Mouse (Mus musculus) mature B cell (primary cell): ENCODE data around the gene Dnah6.

ENCODE experiments used
- in situ Hi-C: fragments of 300-500 bp; cut with MboI; formaldehyde crosslinking; loops from 2 replicates; pipeline ENCODE4 v1.14.3; 2019

The Dnah6 gene

DNA sequence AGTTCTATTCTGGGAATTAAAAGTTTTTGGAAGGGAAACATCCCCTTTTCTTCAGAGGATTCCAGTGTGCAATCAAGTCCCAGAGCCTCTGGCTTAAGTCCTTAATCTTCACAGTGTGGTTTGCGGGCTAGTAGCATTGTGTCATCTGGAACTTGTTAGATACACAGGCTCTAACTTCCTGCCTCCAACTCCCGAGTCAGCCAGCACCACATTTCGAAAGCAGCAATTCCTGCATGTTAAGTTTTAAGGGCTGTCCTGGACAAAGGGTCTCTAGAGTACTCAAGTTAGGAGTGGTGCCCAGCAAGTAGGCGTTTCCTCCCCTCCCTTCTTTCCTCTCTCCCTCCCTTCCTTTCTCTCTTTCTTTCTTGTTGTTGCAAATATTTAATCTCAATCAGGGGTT, 7.0 kb upstream of the Dnah6 start:
- in situ Hi-C loops = no loop called here

DNA sequence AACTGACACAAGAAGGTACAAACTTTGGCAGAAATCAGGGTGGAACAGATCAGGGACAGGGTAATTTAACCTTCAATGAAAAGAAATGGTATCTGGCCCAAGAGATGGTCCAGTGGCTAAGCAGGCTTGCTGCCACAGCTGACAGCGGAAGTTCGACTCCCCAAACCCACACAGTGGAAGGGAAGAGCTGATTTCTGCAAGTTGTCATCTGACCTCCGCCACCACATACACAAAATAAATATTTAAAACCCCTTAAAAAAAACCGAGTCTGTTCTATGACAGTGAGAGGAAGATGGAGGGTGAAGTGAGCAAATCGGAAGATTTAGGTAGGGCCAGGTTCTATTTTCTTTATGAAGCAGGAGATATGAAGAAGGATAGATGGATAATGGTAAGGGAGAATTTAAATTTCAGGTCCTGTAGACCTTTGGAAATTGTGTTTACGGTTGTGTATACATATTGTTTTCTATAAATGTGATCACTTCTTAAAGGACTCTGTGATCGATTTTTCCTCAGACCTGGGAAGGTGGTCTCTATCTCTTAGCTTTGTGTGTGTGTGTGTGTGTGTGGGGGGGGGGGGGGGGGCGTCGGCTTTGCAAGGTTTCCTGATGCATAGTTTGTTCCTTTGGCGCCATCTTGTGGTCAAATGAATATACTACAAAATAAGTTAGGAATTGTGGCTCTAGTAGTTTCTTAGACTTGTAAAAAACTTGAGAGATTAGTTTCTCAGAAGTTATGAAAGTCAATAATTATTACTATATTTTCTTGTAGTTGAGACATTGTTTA, 6.1 kb upstream of the Dnah6 start:
- in situ Hi-C loops = no loop called here

DNA sequence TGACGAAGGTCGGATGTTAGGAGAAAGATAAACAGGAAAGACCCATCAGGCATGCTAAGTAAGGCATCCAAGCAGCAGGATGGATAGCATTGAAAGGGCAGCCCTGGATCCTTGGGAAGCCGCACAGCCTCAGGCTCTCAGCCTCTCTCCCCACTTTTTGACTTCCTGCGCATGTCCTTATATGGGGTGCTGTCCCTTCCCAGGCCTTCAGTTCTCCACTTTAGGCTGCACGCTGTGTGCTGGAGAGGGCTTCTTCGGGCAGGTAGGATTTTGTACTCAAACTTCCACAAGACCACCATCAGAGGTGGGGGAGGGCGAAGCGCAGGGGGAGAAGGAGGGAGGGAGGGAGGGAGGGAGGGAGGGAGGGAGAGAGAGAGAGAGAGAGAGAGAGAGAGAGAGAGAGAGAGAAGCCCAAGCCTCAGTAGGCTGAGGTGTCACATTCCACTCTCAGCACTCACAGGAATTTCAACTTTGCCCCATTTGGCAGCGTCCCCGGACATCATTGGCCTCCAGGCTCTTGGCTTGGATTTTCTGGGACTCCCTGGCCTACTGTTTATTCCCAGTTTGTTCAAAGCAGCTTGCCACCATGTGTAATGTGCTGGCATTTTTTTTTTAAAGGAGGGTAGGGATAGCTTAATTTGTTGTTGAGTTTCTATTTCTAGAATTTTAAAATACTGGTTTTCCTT, 1.5 kb upstream of the Dnah6 start:
- in situ Hi-C loops = no loop called here

DNA sequence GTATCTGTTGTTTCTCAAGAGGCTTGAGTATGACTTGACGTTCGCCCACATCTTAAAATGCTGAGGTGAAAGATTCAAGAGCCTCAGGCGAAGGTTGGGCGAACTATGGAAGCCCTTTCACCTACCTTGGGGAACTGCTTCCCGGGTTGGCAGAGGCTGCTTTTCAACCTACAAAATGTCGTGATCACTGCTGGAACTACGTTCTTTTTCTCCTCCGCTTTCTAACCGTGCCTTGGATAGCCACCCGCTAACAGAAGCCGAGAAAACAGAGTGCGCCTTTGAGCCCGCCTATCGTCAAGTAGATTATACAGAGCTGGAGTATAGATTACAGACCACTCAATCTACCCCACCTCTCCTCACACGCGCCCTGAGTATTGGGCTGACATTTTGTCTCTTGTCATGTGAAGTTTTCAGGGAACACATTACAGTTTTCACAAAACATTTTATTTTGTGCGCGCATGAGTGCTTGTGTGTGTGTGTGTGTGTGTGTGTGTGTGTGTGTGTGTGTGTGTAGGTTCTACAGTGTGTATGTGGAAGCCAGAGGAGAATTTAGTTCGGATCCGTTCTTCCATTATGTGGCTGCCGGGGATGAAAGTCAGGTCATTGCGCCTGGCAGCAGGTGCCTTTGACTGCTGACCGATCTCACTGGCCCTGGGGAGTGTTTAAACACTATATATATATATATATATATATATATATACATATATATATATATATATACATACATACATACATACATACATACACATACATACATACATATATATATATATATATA, 696 bp upstream of the Dnah6 start:
- in situ Hi-C loops = no loop called here

DNA sequence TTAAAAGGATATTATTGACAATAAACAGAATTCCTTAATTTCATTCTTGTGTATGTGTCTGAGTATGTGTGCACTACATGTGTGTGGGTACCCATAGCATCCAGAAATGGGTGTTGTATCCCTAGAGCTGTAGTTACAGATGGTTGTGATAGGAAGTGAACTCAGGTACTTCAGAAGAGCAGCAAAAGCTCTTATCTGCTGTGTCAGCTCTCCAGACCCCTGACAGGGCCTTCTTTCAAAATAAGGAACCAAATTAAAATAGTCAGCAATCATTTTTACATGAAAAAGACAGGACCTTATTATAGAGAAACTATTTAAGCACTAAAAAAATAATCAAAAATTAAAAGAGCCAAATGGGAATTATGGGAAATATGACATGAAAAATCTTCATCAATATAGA, 9.8 kb downstream of the Dnah6 start:
- in situ Hi-C loops = no loop called here

DNA sequence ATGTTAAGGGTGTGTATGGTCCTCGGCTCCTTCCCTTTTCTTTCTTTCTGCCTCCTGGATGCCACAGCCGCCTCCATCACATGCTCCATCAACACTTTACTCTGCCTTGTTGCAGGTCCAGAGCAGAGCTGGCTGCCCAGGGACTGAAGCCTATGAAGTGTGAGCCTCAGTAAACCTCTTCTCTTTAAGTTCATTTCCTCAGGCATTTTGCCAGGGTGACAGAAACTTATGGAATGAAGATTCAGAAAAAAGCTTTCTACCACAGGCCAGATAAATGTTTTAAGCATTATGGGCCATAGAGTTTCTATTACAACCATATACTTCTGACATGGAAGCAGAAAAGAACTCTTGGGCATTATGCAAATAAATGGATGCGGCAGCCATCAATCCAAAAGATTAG, 10.4 kb downstream of the Dnah6 start:
- in situ Hi-C loops = no loop called here

DNA sequence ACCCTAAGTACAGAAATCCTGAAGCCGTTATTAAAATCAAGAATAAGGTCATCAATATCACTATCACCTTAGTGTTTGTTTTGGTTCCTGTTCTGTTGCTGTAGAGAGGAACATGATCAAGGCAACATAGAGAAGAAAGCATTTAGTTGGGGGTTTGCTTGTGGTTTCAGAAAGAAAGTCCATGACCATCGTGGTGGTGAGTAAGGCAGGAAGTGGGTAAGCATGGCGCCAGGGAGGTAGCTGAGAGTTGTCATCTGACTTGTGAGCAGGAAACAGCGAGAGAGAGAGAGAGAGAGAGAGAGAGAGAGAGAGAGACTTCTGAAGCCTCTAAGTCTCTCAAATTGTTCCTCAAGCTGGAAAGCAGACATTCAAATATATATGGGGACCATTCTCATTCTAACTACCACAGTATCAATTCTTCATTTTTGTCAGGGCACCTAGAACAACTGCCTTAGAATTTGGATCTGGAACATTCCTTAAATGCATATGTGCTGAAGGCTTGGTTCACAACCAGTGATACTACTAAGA, 10.9 kb downstream of the Dnah6 start:
- in situ Hi-C loops = no loop called here

DNA sequence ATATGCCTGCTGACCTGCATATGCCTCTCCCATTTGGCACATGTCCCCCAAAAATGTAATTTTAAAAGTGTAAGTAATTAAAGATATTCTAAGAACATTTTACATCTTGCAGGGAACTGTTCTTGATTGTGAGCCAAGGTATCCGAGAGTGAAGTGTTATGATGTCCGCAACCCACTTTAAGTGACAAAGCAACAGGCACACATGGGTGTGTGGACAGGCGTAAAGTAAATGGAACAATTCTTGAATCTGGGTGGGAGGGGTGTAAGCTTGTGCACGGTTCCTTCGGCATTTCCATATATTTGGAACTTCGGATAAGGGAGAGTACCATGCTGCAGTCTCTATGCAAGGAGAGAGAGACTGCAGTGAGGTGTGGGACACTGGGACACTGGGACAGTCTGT, 11.9 kb downstream of the Dnah6 start:
- in situ Hi-C loops = no loop called here

DNA sequence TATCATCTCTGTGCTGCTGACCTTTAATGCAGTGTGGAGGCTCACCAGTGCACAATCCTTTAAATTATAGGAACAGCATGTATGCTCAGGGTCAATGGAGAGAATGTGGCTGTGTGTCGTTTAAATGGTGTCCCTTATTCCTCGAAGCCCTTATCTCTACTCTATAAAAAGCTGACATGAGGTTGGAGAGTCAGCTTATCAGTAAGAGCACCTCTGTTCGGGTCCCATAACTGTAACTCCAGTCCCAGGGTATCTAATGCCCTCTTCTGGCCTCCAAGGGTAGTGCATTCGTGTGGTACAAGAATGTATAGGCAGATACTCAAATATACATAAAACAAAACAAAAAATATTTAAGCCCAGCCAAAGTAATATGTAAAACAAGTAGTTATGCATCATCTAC, 16.5 kb downstream of the Dnah6 start:
- in situ Hi-C loops = no loop called here

DNA sequence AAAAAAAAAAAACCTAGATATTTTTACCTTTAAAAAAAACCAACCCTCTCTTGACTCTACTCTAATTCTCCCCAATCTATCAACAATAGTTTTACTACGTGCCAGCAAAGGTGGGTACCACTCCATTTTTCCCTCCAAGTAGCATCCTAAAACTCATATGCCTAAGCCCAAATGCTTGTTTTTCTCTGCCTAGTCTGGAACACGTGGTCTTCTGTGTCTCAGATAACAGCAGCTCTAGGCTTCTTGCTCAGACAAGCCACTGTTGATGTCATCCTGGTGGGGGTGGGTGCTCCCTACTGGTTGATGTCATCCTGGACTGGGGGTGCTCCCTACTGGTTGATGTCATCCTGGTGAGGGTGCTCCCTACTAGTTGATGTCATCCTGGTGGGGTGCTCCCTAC, 17.7 kb downstream of the Dnah6 start:
- in situ Hi-C loops = no loop called here

DNA sequence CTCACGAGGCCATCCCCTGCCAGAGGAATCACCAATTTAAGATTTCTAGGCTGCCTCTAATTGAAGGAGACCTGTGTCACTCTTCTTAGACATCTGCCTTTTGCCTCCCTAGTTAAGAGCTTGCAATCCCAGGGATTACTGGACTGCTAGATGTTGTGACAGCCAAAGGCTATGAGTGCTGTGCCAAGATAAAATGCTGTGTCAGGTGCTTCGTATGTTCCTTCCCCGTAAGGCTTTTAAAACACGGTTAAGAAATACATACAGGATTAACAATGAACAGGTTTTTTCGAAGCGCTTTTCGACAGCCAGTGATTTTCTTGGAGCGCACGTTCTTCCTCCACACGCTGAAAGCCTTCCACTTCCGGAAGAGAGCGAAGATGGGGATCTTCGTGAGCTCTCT, 26.2 kb downstream of the Dnah6 start:
- in situ Hi-C loops = no loop called here

DNA sequence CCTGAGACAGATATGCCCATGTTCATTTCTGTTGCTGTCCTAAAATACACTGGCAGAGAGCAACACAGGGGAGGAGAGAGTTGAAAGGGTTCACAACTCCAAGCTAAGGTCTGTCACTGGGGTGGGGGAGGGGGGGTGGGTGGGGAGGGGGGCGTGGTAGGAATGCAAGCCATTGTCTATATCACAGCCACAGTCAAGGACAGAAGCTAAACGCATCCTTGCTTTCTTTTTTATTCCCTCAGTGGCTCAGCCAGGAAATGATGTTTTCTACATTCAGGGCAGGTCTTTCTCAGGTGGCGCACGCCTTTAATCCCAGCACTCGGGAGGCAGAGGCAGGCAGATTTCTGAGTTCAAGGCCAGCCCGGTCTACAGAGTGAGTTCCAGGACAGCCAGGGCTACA, 30.7 kb downstream of the Dnah6 start:
- in situ Hi-C loops = no loop called here

DNA sequence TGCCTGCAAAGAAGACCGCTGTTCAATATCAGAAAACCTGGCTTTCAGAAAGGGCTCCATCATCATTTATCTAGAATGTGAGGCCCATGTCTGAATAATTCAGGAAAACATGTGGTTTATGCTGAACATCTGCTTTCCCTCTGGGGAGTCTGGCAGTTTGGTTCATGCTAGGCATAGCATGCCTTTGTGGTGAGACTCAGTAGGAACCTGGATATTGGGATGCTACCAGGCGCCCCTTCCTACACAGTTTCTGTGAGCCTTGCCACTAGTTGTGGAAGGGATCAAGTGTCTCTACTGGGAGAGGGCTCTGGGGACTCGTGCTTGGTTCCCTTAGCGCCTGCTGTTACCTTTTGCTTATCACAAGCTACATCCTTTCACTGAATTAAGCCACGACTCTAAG, 37.2 kb downstream of the Dnah6 start:
- in situ Hi-C loops = no loop called here

DNA sequence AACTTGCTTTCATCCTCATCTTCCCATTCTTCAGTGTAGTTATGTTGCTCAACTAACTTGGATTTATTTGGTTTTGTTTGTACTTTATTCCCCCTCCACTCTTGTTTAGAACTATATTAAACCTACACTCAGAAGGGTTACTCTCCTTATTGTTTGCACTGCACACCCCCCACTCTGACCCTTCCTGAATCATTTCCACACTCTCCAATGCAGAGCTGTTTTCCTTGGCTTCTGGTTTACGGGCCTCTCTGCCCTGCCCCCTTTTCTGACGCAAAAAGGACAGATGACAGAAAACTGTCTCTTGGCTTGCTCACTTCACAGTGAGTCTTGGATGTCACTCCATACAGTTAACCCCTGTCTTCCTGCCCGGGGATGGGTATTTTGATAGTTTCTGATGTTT, 38.5 kb downstream of the Dnah6 start:
- in situ Hi-C loops = no loop called here

DNA sequence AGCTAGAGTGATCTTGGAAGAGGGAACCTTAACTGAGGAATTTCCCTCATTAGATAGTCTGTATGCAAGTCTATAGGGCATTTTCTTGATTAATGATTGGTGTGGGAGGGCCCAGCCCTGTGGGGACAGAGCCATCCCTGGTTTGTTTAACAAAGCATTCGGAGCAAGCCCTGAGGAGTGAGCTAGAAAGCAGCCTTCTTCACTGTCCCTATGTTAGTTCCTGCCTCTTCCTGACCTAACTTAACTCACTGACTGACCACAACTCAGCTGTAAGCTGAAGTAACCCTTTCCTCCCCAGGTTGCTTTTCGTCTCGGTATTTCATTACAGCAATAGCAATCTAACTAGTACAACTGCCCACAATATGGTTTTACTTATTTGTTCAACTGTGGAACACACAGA, 39.0 kb downstream of the Dnah6 start:
- in situ Hi-C loops = no loop called here

DNA sequence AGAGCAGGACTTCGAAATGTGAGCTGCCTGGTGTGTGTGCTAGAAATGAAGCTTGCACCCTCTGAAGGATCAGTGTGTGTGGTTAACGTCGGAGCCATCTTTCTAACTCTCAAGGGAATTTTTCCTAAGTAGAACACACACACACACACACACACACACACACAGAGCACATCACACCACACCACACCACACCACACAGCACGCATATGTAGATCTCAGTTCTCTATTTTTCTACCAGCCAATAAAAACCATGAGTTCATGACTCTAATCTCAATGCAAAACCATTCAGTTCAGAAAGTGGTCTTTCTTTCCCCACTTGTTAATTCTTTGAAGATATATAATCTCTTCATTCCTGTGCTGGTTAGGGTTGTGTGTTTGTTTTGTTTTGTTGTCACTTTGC, 39.4 kb downstream of the Dnah6 start:
- in situ Hi-C loops = no loop called here

DNA sequence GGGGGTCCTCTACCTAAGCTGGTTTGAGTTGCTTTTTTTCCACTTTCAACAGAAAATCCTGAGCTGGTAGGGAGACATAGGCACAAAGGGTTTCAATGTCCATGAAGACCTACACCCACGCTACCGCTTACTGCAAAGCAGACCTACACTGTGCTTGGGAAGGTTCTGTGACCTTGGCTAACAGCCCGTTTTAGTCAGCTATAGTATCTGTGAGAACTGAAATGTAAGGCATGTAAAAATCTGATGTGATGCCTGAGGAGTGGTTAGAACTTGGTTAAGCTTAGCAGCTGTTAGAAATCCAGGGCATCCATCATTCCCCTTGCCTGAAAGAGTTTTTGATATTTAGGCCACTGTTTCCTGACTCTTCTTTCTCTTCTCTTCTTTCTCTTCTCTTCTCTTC, 46.3 kb downstream of the Dnah6 start:
- in situ Hi-C loops = no loop called here

DNA sequence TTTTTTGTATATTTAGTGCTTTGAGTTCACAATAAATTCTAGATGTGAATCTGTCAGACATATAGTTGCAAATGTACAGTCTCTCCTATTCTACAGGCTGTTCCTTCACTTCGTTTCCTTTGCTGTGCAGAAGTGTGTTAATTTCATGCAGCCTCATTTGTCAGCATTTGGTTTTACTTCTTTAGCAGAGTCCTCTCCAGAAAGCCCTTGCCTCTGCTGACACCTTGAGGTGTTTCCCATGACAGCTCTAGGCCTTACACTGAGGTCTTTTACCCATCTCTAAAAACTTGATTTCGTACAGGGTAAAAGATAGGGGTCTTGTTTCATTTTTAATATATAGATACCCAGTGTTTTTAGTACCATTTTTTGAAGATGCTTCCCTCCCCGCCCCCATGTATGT, 54.2 kb downstream of the Dnah6 start:
- in situ Hi-C loops = no loop called here

DNA sequence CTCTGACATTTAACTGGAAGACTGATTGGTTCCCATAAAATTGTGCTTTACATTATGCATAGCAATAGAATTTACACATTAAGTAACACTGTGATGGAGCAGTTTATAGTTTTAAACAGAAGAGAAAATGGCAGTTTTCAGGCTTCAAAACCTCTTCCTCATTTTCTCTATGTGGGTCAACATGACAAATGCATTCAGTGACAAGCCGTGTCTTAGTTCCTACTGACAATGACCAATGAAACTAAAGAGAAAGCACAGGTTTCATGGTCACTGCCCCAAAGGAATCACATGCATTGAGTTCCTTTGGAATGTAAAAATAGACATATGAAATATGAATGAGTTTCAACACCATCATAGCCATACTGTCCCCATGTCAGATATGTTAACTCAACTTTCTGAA, 58.5 kb downstream of the Dnah6 start:
- in situ Hi-C loops = no loop called here

DNA sequence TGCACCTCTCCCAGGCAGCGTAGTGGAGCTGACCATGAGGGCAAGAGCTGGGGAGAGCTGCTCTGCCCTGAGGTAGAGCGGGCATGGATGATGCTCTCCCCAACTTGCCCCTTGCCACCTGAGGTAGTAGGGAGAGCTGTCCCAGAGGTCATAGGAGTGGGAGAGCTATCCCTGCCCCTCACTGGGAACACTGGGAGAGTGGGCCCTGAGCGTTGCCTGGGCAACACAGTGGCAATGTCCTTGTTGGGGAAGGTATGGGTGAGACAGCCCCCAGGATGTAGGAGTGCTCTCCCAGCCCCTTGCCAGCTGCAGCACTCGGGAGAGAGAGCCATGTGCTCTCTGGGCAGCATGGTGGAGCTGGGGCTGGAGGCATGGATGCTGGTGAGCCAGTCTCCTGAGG, 60.1 kb downstream of the Dnah6 start:
- in situ Hi-C loops = no loop called here

DNA sequence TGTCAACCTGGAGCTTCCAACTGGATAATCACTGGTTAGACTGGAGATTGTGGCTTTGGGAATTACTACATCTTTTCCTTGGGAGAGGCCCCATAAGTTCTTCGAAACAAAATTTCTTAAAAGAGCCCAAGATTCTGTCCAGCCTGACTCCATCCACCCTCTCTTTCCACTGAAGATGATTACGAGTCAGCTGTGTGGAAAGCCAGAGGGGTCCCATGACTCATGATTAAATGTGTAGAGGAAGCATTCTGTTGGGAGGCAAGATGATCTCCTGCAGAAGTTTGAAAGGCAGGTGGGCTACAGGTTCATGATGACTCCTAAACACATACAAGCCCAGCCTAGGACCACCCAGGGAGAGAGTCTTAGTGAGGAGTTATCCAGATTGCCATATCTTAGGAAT, 66.0 kb downstream of the Dnah6 start:
- in situ Hi-C loops = no loop called here

DNA sequence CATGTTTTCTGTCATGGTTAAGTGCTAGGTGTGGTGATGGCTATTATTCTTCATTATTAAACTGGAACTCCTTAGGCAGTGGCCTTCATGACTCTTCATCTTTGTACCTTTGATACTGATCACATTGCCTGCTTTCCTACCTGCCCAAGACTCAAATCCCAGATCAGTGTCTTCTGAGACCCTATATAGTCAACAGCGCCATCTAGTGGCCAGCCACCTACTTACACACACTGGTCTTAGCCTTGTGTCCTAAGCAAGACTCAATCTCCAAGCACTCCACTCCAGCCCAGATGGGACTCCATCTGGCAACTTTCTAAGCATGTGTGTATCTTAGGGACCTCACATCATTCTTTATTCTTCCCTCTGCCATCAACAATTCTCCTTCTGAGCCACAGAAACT, 67.8 kb downstream of the Dnah6 start:
- in situ Hi-C loops = no loop called here

DNA sequence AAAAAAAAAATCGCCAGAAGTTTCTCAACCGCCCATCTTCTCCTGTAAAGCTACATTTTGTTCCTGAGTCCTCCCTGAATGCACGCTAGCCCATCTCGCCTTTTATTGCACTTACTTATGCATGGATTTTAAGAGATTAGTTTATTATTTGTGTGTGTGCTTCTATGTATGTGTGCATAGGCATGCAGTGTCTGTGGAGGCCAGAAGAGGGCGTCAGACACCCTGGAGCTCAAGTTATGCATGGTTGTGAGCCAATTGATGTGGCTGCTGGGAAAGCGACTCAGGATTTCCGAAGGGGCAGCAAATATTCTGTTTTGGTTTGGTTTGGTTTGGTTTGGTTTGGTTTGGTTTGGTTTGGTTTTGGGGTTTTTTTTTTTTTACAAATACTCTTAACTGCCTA, 78.0 kb downstream of the Dnah6 start:
- in situ Hi-C loops = no loop called here
